Mouse (Mus musculus) embryonic fibroblast, embryonic 13.5 days (primary cell): ENCODE results near the gene Gm17268.

Experiments
- CTCF ChIP-seq: IDR thresholded peaks from 2 replicates; pipeline ENCODE4 v1.5.1; 2011; ENCODE audit warnings: mild to moderate bottlenecking, control low read depth, low read length, moderate library complexity, borderline replicate concordance; ENCODE audit not compliant: insufficient read depth
- POLR2A ChIP-seq: IDR thresholded peaks from 2 replicates; pipeline ENCODE4 v1.6.1; 2011; ENCODE audit warnings: low read depth, mild to moderate bottlenecking, control low read depth, low read length, moderate library complexity

DNA sequence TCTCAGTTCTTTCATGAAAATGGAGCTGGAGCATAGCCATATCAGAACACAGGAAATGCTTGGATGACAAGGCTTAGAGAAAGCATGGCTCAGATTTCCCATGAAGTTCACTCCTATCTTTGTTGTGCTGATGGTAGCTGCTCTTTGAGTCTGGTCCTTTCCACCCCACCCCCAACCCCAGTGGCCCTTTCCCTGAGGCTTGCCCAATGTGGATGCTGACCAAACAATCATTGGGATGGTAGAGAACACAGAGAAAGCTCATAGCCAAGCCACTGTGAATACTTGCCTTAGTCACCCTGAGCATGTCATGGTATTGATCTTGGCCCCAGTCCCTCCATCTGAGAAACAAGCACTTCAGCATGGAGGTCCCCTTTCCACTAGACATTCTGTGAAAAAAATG lies 6.2 kb downstream of the Gm17268 start:
- TF ChIP-seq CTCF (no peak), POLR2A (no peak)
